Mouse (Mus musculus): ENCODE data around the gene Nol10. TPM values are rescaled to one million over a fixed set of nuclear protein-coding genes. Genes with fewer than 3 reads are reported as not detected.

Gene Nol10
- polyA plus RNA-seq, 1 experiment, result 13.2 TPM

DNA sequence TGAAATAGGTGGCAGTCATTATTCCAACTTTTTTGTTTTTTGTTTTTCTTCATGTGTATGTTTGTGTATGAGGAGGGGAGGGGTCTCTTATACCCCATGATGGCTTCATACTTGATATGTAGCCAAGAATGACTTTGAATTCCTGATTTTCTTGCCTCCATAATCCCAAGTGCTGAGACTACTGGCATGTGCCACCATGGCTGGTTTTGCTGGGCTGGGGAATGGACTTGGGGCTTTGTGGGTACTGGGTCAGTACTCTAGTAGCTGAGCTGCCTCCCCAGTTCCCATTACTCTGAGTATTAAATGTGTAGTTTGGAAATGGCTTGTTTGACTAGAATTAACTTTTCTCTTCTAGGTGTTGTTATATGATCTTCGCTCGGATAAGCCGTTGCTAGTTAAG, 20.9 kb downstream of the Nol10 start:
- no peaks in the 10 kb centered on the region for H3K27me3 ChIP-seq (ENCODE audit: control insufficient read depth, insufficient read depth, insufficient read length)
- no peak overlapping the region for H3K4me2 ChIP-seq (ENCODE audit: low read depth)
- TF ChIP-seq TCF3 (IDR thresholded peaks at IDR 0.05; ENCODE audit: insufficient read length, low read depth), result no peak
- no peak for TF ChIP-seq SRF (IDR thresholded peaks at IDR 0.05; ENCODE audit: control insufficient read depth, insufficient read length, low read depth)
- no peak for TF ChIP-seq E2F4 (IDR thresholded peaks at IDR 0.05; ENCODE audit: insufficient read depth)
- TF ChIP-seq POLR2A (IDR thresholded peaks at IDR 0.05; ENCODE audit: insufficient read length, low read depth), result no peak
- TF ChIP-seq TCF12 (IDR thresholded peaks at IDR 0.05; ENCODE audit: insufficient read depth, poor library complexity, severe bottlenecking), result no peak
- no peak for TF ChIP-seq MYOG (IDR thresholded peaks at IDR 0.05; ENCODE audit: control insufficient read depth in 1 of 3, insufficient read depth in 1 of 3, insufficient read length in 2 of 3, low read depth in 2 of 3)
- no peak for TF ChIP-seq POLR2AphosphoS2 (IDR thresholded peaks at IDR 0.05; ENCODE audit: insufficient read length, low read depth)
- TF ChIP-seq REST (IDR thresholded peaks at IDR 0.05; ENCODE audit: insufficient read depth, insufficient read length), result no peak
- no peak for TF ChIP-seq MYOD1 (IDR thresholded peaks at IDR 0.05; ENCODE audit: control insufficient read depth in 1 of 3, insufficient read length in 2 of 3, low read depth in 2 of 3)
- no peak for TF ChIP-seq MAX (IDR thresholded peaks at IDR 0.05; ENCODE audit: low read depth)
- no peak for TF ChIP-seq CEBPB (IDR thresholded peaks at IDR 0.05; ENCODE audit: insufficient read depth, poor library complexity, severe bottlenecking)
- TF ChIP-seq USF1 (IDR thresholded peaks at IDR 0.05; ENCODE audit: low read depth), result no peak
- peaks cover 47% of the 10 kb centered on the region for H3K36me3 ChIP-seq (ENCODE audit: control insufficient read depth, insufficient read depth)
- no peak overlapping the region for H3ac ChIP-seq (ENCODE audit: control insufficient read depth, insufficient read length)
- H3K4me3 ChIP-seq, result no peak overlapping the region
- H3K79me2 ChIP-seq (ENCODE audit: control insufficient read depth, insufficient read depth), result no peaks in the 10 kb centered on the region

GRCm38 (mm10) chr12:17369551-17370325, 21.5 kb downstream of the Nol10 start:
- Histone ChIP-seq H3K4me3 (no peak overlapping the region), H3K4me2 (ENCODE audit: low read depth) (no peak overlapping the region), H3K27me3 (ENCODE audit: control insufficient read depth, insufficient read depth, insufficient read length) (no peaks in the 10 kb centered on the region), H3K79me2 (ENCODE audit: control insufficient read depth, insufficient read depth) (no peaks in the 10 kb centered on the region), H3ac (ENCODE audit: control insufficient read depth, insufficient read length) (no peak overlapping the region), H3K36me3 (ENCODE audit: control insufficient read depth, insufficient read depth) (peaks cover 43% of the 10 kb centered on the region)
- TF ChIP-seq MYOD1 (IDR thresholded peaks at IDR 0.05; ENCODE audit: control insufficient read depth in 1 of 3, insufficient read length in 2 of 3, low read depth in 2 of 3) (no peak), SRF (IDR thresholded peaks at IDR 0.05; ENCODE audit: control insufficient read depth, insufficient read length, low read depth) (no peak), MAX (IDR thresholded peaks at IDR 0.05; ENCODE audit: low read depth) (no peak), TCF3 (IDR thresholded peaks at IDR 0.05; ENCODE audit: insufficient read length, low read depth) (no peak), MYOG (IDR thresholded peaks at IDR 0.05; ENCODE audit: control insufficient read depth in 1 of 3, insufficient read depth in 1 of 3, insufficient read length in 2 of 3, low read depth in 2 of 3) (no peak), USF1 (IDR thresholded peaks at IDR 0.05; ENCODE audit: low read depth) (no peak), TCF12 (IDR thresholded peaks at IDR 0.05; ENCODE audit: insufficient read depth, poor library complexity, severe bottlenecking) (no peak), REST (IDR thresholded peaks at IDR 0.05; ENCODE audit: insufficient read depth, insufficient read length) (no peak), POLR2A (IDR thresholded peaks at IDR 0.05; ENCODE audit: insufficient read length, low read depth) (no peak), POLR2AphosphoS2 (IDR thresholded peaks at IDR 0.05; ENCODE audit: insufficient read length, low read depth) (no peak), CEBPB (IDR thresholded peaks at IDR 0.05; ENCODE audit: insufficient read depth, poor library complexity, severe bottlenecking) (no peak), E2F4 (IDR thresholded peaks at IDR 0.05; ENCODE audit: insufficient read depth) (no peak)

DNA sequence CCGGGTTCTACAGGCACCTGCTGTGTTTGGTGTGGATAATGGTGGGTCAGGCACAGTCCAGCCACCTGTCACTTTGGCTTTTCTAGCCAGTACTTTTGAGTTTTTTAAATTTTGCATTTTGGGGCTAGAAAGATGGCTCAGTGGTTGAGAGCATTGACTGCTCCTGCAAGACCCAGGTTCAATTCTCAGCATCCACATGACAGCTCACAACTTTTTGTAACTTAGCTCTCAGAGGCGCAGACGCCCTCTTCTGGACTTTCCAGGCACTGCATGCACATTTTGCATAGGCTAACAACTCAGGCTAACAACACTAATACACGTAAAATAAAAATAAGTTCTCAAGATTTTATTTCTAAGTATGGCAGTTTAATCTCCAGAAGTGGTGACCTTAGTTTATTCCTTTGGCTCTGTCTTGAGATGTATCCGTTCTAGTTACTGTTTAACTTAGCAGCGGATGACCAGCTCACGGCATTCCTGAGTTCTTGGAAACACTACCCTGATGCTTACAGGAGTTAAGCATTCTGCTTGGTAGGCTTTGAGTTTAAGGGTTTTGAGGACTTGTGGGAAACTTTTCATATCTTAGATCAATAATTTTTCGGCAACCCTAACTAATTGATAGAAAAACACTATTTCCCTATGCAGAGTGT, 23.5 kb downstream of the Nol10 start:
- Histone ChIP-seq H3K36me3 (ENCODE audit: control insufficient read depth, insufficient read depth) (peaks cover 43% of the 10 kb centered on the region), H3ac (ENCODE audit: control insufficient read depth, insufficient read length) (no peak overlapping the region), H3K4me3 (no peak overlapping the region), H3K79me2 (ENCODE audit: control insufficient read depth, insufficient read depth) (no peaks in the 10 kb centered on the region), H3K4me2 (ENCODE audit: low read depth) (no peak overlapping the region), H3K27me3 (ENCODE audit: control insufficient read depth, insufficient read depth, insufficient read length) (no peaks in the 10 kb centered on the region)
- no peak for TF ChIP-seq MYOD1 (IDR thresholded peaks at IDR 0.05; ENCODE audit: control insufficient read depth in 1 of 3, insufficient read length in 2 of 3, low read depth in 2 of 3)

- peaks cover 48% of the 10 kb centered on the region for H3K36me3 ChIP-seq (ENCODE audit: control insufficient read depth, insufficient read depth)
- H3K79me2 ChIP-seq (ENCODE audit: control insufficient read depth, insufficient read depth), result no peaks in the 10 kb centered on the region
- H3K4me3 ChIP-seq, result no peak overlapping the region
- no peaks in the 10 kb centered on the region for H3K27me3 ChIP-seq (ENCODE audit: control insufficient read depth, insufficient read depth, insufficient read length)
- no peak for TF ChIP-seq MYOD1 (IDR thresholded peaks at IDR 0.05; ENCODE audit: control insufficient read depth in 1 of 3, insufficient read length in 2 of 3, low read depth in 2 of 3)
- no peak for TF ChIP-seq USF1 (IDR thresholded peaks at IDR 0.05; ENCODE audit: low read depth)
- TF ChIP-seq CEBPB (IDR thresholded peaks at IDR 0.05; ENCODE audit: insufficient read depth, poor library complexity, severe bottlenecking), result no peak
- TF ChIP-seq TCF3 (IDR thresholded peaks at IDR 0.05; ENCODE audit: insufficient read length, low read depth), result no peak
- TF ChIP-seq POLR2AphosphoS2 (IDR thresholded peaks at IDR 0.05; ENCODE audit: insufficient read length, low read depth), result no peak
- no peak for TF ChIP-seq SRF (IDR thresholded peaks at IDR 0.05; ENCODE audit: control insufficient read depth, insufficient read length, low read depth)
- no peak for TF ChIP-seq E2F4 (IDR thresholded peaks at IDR 0.05; ENCODE audit: insufficient read depth)
- no peak for TF ChIP-seq TCF12 (IDR thresholded peaks at IDR 0.05; ENCODE audit: insufficient read depth, poor library complexity, severe bottlenecking)
- TF ChIP-seq POLR2A (IDR thresholded peaks at IDR 0.05; ENCODE audit: insufficient read length, low read depth), result no peak
- no peak for TF ChIP-seq MAX (IDR thresholded peaks at IDR 0.05; ENCODE audit: low read depth)
- no peak for TF ChIP-seq REST (IDR thresholded peaks at IDR 0.05; ENCODE audit: insufficient read depth, insufficient read length)
- TF ChIP-seq MYOG (IDR thresholded peaks at IDR 0.05; ENCODE audit: control insufficient read depth in 1 of 3, insufficient read depth in 1 of 3, insufficient read length in 2 of 3, low read depth in 2 of 3), result no peak
- no peak overlapping the region for H3K4me2 ChIP-seq (ENCODE audit: low read depth)
- H3ac ChIP-seq (ENCODE audit: control insufficient read depth, insufficient read length), result no peak overlapping the region
Observed at GRCm38 (mm10) chr12:17372696-17373095, 24.4 kb downstream of the Nol10 start.
